Mouse (Mus musculus): ENCODE results near the gene Mapre1.

GRCm38 (mm10) chr2:153741437-153742065 lies 477 bp downstream of the Mapre1 start:
- TF ChIP-seq EP300 (IDR thresholded peaks at IDR 0.05; ENCODE audit: low read depth) (no peak), CTCF (IDR thresholded peaks at IDR 0.05; ENCODE audit: low read depth) (no peak)
